Mouse (Mus musculus) testis, adult 2 months (tissue): ENCODE measurements at regions not wholly inside any gene's neighbourhood (a gene's known extent, or its start where the extent isn't known, plus 50 kb on each side); places are given as distances from the start of the nearest gene placed in this dataset.

ENCODE experiments used
- H3K27ac ChIP-seq: fragments of 200-500 bp; 2 replicates; pipeline ENCODE4 v1.5.1; 2012; ENCODE audit warnings: low read depth, low read length; ENCODE audit not compliant: control insufficient read depth, insufficient read depth
- H3K27me3 ChIP-seq: fragments of 200-500 bp; 2 replicates; pipeline ENCODE4 v1.6.1; 2012; ENCODE audit warnings: mild to moderate bottlenecking, low read length, moderate library complexity; ENCODE audit not compliant: control insufficient read depth, insufficient read depth
- H3K36me3 ChIP-seq: fragments of 200-500 bp; 2 replicates; pipeline ENCODE4 v1.6.1; 2012; ENCODE audit warnings: mild to moderate bottlenecking, low read length; ENCODE audit not compliant: control insufficient read depth, insufficient read depth
- H3K4me1 ChIP-seq: fragments of 200-500 bp; 2 replicates; pipeline ENCODE4 v1.6.1; 2012; ENCODE audit warnings: low read length; ENCODE audit not compliant: control insufficient read depth, insufficient read depth
- H3K4me3 ChIP-seq: fragments of 200-500 bp; 2 replicates; pipeline ENCODE4 v1.5.1; 2012; ENCODE audit warnings: low read depth, mild to moderate bottlenecking, low read length, moderate library complexity, mixed read lengths; ENCODE audit not compliant: control insufficient read depth
- CTCF ChIP-seq: fragments of 200-500 bp; IDR thresholded peaks from 2 replicates; pipeline ENCODE4 v1.5.1; 2012; ENCODE audit warnings: low read depth, mild to moderate bottlenecking, inconsistent platforms, low read length, moderate library complexity; ENCODE audit not compliant: control insufficient read depth, insufficient read depth, insufficient replicate concordance
- POLR2A ChIP-seq: fragments of 200-500 bp; IDR thresholded peaks from 2 replicates; pipeline ENCODE4 v1.6.1; 2012; ENCODE audit warnings: low read depth, mild to moderate bottlenecking, inconsistent platforms, low read length, moderate library complexity; ENCODE audit not compliant: control insufficient read depth

GRCm38 (mm10) chr8:23504704-23505103, 1093.5 kb downstream of the Mrps31 start:
- H3K27me3 ChIP-seq: no peaks in the 10 kb centered on the region
- TF ChIP-seq CTCF (peak; percentile 39; the same call in 1 of the 2 replicates), POLR2A (no peak)
- no peaks in the 10 kb centered on the region for H3K36me3 ChIP-seq
- H3K27ac ChIP-seq: no peak overlapping the region
- H3K4me1 ChIP-seq: peaks cover 2% of the 10 kb centered on the region; the same call in 1 of the 2 replicates
- H3K4me3 ChIP-seq: no peak overlapping the region

DNA sequence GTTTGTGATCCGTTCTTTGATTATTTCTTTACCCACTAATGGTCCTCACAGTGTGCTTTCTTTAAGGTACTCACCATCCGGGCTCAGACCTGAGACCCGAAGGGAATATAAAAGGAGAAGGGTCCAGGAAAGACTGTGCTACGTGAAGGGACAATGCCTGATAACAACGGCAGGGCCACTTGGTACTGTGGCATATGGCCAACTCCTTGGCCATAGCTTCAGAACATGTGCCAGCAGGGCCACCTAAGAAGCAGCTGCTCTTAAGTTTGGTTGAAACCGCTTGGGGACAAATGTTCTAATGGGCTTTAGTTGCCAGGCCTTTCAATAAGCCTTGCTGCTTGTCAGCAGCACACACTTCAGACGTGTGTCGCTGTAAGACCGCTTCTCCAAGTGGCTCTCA, 1094.1 kb downstream of the Mrps31 start:
- peaks cover 2% of the 10 kb centered on the region; the same call in 1 of the 2 replicates for H3K4me1 ChIP-seq
- no peak for TF ChIP-seq POLR2A
- no peak for TF ChIP-seq CTCF
- H3K4me3 ChIP-seq: no peak overlapping the region
- H3K36me3 ChIP-seq: no peaks in the 10 kb centered on the region
- no peaks in the 10 kb centered on the region for H3K27me3 ChIP-seq
- H3K27ac ChIP-seq: no peak overlapping the region

DNA sequence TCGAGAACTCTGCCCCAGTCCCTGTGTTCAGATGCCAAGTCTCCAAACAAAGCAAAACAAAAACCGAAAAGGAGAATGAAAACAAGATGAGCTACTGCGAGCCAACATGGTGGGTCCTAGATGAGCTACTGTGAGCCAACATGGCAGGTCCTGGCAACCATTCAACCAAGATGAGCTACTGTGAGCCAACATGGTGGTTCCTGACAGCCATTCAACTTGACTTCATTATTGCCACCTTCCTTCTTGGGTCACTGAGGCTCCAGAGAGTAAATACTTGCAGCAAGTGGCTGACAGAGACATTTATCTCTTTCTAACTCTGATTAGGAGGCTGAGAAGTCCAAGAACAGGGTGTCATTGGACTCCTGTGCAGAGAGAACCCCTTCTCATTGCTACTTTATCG, 1094.8 kb downstream of the Mrps31 start:
- TF ChIP-seq POLR2A (no peak), CTCF (no peak)
- no peak overlapping the region for H3K27ac ChIP-seq

GRCm38 (mm10) chr8:23507661-23508060, 1096.5 kb downstream of the Mrps31 start:
- Histone ChIP-seq H3K4me3 (no peak overlapping the region), H3K27me3 (no peaks in the 10 kb centered on the region)
- TF ChIP-seq CTCF (no peak), POLR2A (no peak)

More for the DNA sequence above, 1094.8 kb downstream of the Mrps31 start:
- no peaks in the 10 kb centered on the region for H3K36me3 ChIP-seq
- peaks cover 2% of the 10 kb centered on the region; the same call in 1 of the 2 replicates for H3K4me1 ChIP-seq
- H3K27me3 ChIP-seq: no peaks in the 10 kb centered on the region
- H3K4me3 ChIP-seq: no peak overlapping the region

DNA sequence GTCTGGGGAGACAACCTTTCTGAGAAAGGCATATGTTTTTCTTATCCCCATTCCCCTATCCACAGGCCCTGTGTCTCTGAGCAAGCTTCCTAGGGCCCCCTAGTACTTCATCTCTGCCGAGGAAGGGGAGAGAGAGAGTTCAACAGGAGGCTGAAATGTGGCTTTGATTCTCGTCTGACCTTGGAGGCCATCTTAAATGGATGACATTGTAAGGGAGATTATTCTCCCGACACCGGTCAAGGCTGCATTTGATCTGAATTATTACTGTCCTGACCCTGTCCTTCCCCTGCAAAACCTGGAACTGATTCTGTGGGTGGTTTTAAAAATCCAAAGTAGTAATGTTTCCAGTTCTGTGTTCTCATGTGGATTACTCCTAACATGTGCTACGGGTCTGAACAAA, 1098.9 kb downstream of the Mrps31 start:
- H3K36me3 ChIP-seq: no peaks in the 10 kb centered on the region
- H3K4me3 ChIP-seq: no peak overlapping the region
- TF ChIP-seq CTCF (no peak), POLR2A (no peak)
- no peak overlapping the region for H3K27ac ChIP-seq
- H3K4me1 ChIP-seq: no peaks in the 10 kb centered on the region
- no peaks in the 10 kb centered on the region for H3K27me3 ChIP-seq

More at GRCm38 (mm10) chr8:23507661-23508060, 1096.5 kb downstream of the Mrps31 start:
- no peak overlapping the region for H3K27ac ChIP-seq
- H3K36me3 ChIP-seq: no peaks in the 10 kb centered on the region
- peaks cover 2% of the 10 kb centered on the region; the same call in 1 of the 2 replicates for H3K4me1 ChIP-seq

DNA sequence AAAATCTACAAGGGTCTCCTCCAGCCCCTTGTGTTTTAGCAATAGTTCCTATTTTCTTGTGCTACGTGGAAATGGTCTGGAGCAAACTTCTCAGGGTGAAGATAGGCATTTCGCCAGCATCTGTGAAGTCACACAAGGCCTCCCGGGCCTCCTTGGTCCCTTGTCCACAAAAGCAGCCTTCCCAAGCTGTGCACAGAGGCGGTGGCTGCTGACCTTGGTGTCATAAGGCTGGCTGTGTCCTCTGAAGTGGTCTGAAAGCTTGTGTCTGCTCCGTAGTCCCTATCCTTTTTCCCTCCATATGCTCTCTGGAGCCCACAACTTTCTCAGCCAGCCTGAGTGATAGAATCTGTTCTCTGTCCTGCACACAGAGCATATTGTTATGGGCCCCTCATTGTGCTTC, 1099.4 kb downstream of the Mrps31 start:
- TF ChIP-seq CTCF (no peak), POLR2A (no peak)
- H3K4me1 ChIP-seq: no peaks in the 10 kb centered on the region
- H3K27me3 ChIP-seq: no peaks in the 10 kb centered on the region
- no peaks in the 10 kb centered on the region for H3K36me3 ChIP-seq
- no peak overlapping the region for H3K4me3 ChIP-seq
- 0 out of 2 replicates have a peak overlapping the region, but pooled peaks have one; percentile 13 for H3K27ac ChIP-seq

GRCm38 (mm10) chr8:23511264-23511663, 1100.1 kb downstream of the Mrps31 start:
- no peaks in the 10 kb centered on the region for H3K27me3 ChIP-seq
- TF ChIP-seq POLR2A (no peak), CTCF (no peak)
- H3K36me3 ChIP-seq: no peaks in the 10 kb centered on the region
- H3K4me3 ChIP-seq: no peak overlapping the region
- H3K4me1 ChIP-seq: no peaks in the 10 kb centered on the region
- no peak overlapping the region for H3K27ac ChIP-seq

GRCm38 (mm10) chr8:23511792-23512191, 1100.6 kb downstream of the Mrps31 start:
- Histone ChIP-seq H3K27ac (no peak overlapping the region), H3K27me3 (no peaks in the 10 kb centered on the region), H3K36me3 (no peaks in the 10 kb centered on the region), H3K4me3 (no peak overlapping the region), H3K4me1 (no peaks in the 10 kb centered on the region)
- TF ChIP-seq CTCF (no peak), POLR2A (no peak)
